Mouse (Mus musculus) liver, postnatal 0 days (tissue): ENCODE results near the gene Grm7.

Experiments used
- CTCF ChIP-seq: sonication (generic); IDR thresholded peaks from 2 replicates; pipeline ENCODE4 v1.5.1; 2016; ENCODE audit warnings: antibody characterized with exemption, low read depth
- EP300 ChIP-seq: IDR thresholded peaks from 2 replicates; pipeline ENCODE4 v1.6.1; 2016; ENCODE audit warnings: antibody characterized with exemption, low read depth, mild to moderate bottlenecking

- TF ChIP-seq CTCF (no peak), EP300 (no peak)
These were observed 515.7 kb downstream of the Grm7 start for GRCm38 (mm10) chr6:111161037-111161436.
